In the genomic region with DNA sequence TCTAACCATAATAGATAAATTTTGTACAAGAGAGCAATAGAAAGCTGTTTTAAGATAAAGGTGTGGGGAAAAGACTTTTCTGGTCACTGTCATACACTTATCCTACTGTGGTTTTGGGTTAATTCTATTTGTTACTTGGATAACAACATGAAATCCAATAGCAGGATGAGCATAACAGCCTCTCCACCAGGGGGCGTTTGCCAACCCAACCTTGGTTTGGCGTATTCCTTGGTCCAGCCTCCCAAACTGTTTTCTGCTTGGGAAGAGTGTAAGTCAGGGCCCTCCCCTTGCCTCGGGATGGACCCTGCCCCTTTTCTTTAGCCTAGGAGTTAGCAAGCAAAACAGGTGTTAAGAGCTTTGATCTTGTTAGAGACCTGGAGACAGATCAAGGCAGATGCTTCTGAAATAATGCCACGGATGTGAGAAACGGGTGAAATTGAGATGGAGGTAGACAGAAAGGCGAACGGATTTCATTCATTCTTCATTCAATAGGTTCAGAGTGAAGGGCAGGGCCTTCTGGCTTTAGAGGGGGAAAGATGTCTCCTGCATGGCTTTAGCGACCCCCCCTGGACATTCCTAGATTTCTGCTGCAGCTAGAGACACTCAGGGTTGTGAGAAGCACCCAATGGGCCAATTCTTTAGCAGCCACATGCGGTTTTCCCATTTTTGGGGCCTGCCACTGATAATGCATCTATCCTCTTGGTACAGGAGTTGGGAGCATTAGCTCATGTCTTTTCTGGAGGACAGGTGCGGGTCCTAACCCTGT, we compare ENCODE assay signal across 8 mouse cellular contexts.
DNase-seq lines count a peak whose midpoint lies in the region; ATAC-seq and TF ChIP-seq lines count a peak whose summit lies in the region.

No protein-coding gene starts in this region.

- no peaks in the 10 kb centered on the region for H3K36me3 ChIP-seq in hindbrain, embryonic 14.5 days (replicated peaks; ENCODE audit: control insufficient read depth, insufficient read depth)
- H3K36me3 ChIP-seq in hindbrain, embryonic 16.5 days (ENCODE audit: control insufficient read depth, insufficient read depth, low read length), result no peaks in the 10 kb centered on the region
- H3K36me3 ChIP-seq in C2C12 (ENCODE audit: control insufficient read depth, insufficient read depth), result no peaks in the 10 kb centered on the region
- no peaks in the 10 kb centered on the region for H3K36me3 ChIP-seq in midbrain, postnatal 0 days (ENCODE audit: insufficient read depth, low read length)

- H3K27ac ChIP-seq in hindbrain, embryonic 14.5 days, result no peak overlapping the region
- no peak overlapping the region for H3K27ac ChIP-seq in hindbrain, embryonic 16.5 days (ENCODE audit: low read depth, low read length)
- no peak overlapping the region for H3K27ac ChIP-seq in midbrain, postnatal 0 days (ENCODE audit: low read depth, low read length)

- H3ac ChIP-seq in C2C12 (ENCODE audit: control insufficient read depth, insufficient read length, low read depth), result no peak overlapping the region

- no peak overlapping the region for H3K9ac ChIP-seq in hindbrain, embryonic 14.5 days
- H3K9ac ChIP-seq in hindbrain, embryonic 16.5 days (ENCODE audit: low read depth, low read length), result no peak overlapping the region
- H3K9ac ChIP-seq in midbrain, postnatal 0 days (replicated peaks; ENCODE audit: low read length, poor library complexity, severe bottlenecking), result no peak overlapping the region

- H3K4me1 ChIP-seq in hindbrain, embryonic 14.5 days (replicated peaks; ENCODE audit: control insufficient read depth, insufficient read depth, low read length), result peaks cover 38% of the 10 kb centered on the region
- peaks cover 16% of the 10 kb centered on the region for H3K4me1 ChIP-seq in hindbrain, embryonic 16.5 days (ENCODE audit: control insufficient read depth, insufficient read depth, low read depth, low read length)
- H3K4me1 ChIP-seq in midbrain, postnatal 0 days (ENCODE audit: insufficient read depth, low read length), result peaks cover 11% of the 10 kb centered on the region

- H3K27me3 ChIP-seq in hindbrain, embryonic 14.5 days (ENCODE audit: control insufficient read depth, insufficient read depth, low read length), result no peaks in the 10 kb centered on the region
- no peaks in the 10 kb centered on the region for H3K27me3 ChIP-seq in hindbrain, embryonic 16.5 days (replicated peaks; ENCODE audit: control insufficient read depth, insufficient read depth, low read length)
- peaks cover 11% of the 10 kb centered on the region for H3K27me3 ChIP-seq in C2C12 (ENCODE audit: control insufficient read depth, insufficient read depth, insufficient read length)
- no peaks in the 10 kb centered on the region for H3K27me3 ChIP-seq in midbrain, postnatal 0 days (ENCODE audit: insufficient read depth, low read length)

- H3K79me2 ChIP-seq in C2C12 (ENCODE audit: control insufficient read depth, insufficient read depth), result no peaks in the 10 kb centered on the region

- no peak overlapping the region for H3K4me3 ChIP-seq in hindbrain, embryonic 14.5 days (replicated peaks; ENCODE audit: low read length)
- no peak overlapping the region for H3K4me3 ChIP-seq in hindbrain, embryonic 16.5 days (ENCODE audit: low read length)
- no peak overlapping the region for H3K4me3 ChIP-seq in C2C12 (ENCODE audit: insufficient read depth, poor library complexity, severe bottlenecking)
- H3K4me3 ChIP-seq in midbrain, postnatal 0 days (ENCODE audit: low read depth, low read length), result no peak overlapping the region

- WGBS in hindbrain, embryonic 14.5 days, result 39% methylated on average over 10 of the region's 10 CpGs
- 33% methylated on average over 10 of the region's 10 CpGs for WGBS in hindbrain, embryonic 16.5 days
- WGBS in midbrain, postnatal 0 days, result 38% methylated on average over 10 of the region's 10 CpGs

- peak; percentile 49 for TF ChIP-seq CTCF in C2C12 (IDR thresholded peaks at IDR 0.05; ENCODE audit: control insufficient read depth, insufficient read depth, insufficient read length)
- peak; percentile 72 for TF ChIP-seq CTCF in midbrain, postnatal 0 days (IDR thresholded peaks at IDR 0.05)

- no peaks in the 10 kb centered on the region for H3K9me3 ChIP-seq in hindbrain, embryonic 14.5 days (ENCODE audit: control insufficient read depth, low read length)
- no peaks in the 10 kb centered on the region for H3K9me3 ChIP-seq in hindbrain, embryonic 16.5 days (ENCODE audit: control insufficient read depth, low read length)
- no peaks in the 10 kb centered on the region for H3K9me3 ChIP-seq in midbrain, postnatal 0 days (ENCODE audit: low read length)

- DNase-seq in hindbrain, embryonic 14.5 days (ENCODE audit: low spot score), result peak; percentile 52
- peak; percentile 62 for DNase-seq in adipocyte (ENCODE audit: low spot score)
- DNase-seq in induced T-regulatory cell, adult 2 months (ENCODE audit: low read depth), result peak; percentile 65
- peak; percentile 56 for DNase-seq in midbrain, postnatal 0 days (ENCODE audit: low spot score)
- DNase-seq in urinary bladder, postnatal 10 days (ENCODE audit: low spot score), result peak; percentile 31

- no peak for ATAC-seq in hindbrain, embryonic 14.5 days (ENCODE audit: low FRiP score)
- ATAC-seq in hindbrain, embryonic 16.5 days, result no peak
- ATAC-seq in common myeloid progenitor, adult 5-6 weeks (replicated peaks; ENCODE audit: low read depth, poor library complexity, severe bottlenecking), result peak; percentile 65
- ATAC-seq in midbrain, postnatal 0 days (ENCODE audit: low FRiP score), result no peak

- no peak overlapping the region for H3K4me2 ChIP-seq in hindbrain, embryonic 14.5 days (replicated peaks)
- no peak overlapping the region for H3K4me2 ChIP-seq in hindbrain, embryonic 16.5 days (ENCODE audit: low read length)
- H3K4me2 ChIP-seq in midbrain, postnatal 0 days (ENCODE audit: low read depth, low read length, poor library complexity, severe bottlenecking), result no peak overlapping the region

- no peaks in the 10 kb centered on the region for H3K79me3 ChIP-seq in C2C12 (ENCODE audit: low read depth)

TF ChIP-seq in C2C12, 6 proteins besides CTCF, POLR2A, EP300 and RAD21:
- no peak for TF ChIP-seq MYOG (IDR thresholded peaks at IDR 0.05; ENCODE audit: control insufficient read depth, extremely low read depth, insufficient read length)
- no peak for TF ChIP-seq CEBPB (IDR thresholded peaks at IDR 0.05; ENCODE audit: low read depth)
- no peak for TF ChIP-seq MYOD1 (IDR thresholded peaks at IDR 0.05; ENCODE audit: control insufficient read depth, insufficient read length, low read depth)
- TF ChIP-seq MAX (IDR thresholded peaks at IDR 0.05), result no peak
- no peak for TF ChIP-seq FOSL1 (IDR thresholded peaks at IDR 0.05; ENCODE audit: insufficient read depth, low read length, poor library complexity, severe bottlenecking)
- TF ChIP-seq USF1 (IDR thresholded peaks at IDR 0.05; ENCODE audit: low read depth), result no peak
